Mouse (Mus musculus) intestine, postnatal 0 days (tissue): ENCODE data around the gene Ctnna2. TPM values are rescaled to one million over a fixed set of nuclear protein-coding genes. Genes with fewer than 3 reads are reported as not detected.

Experiments
- ATAC-seq: fragments of 200-750 bp; cut with Nextera tagmentation; 2 replicates; pipeline ENCODE4 v1.8.0; 2017; ENCODE audit warnings: mild to moderate bottlenecking, moderate TSS enrichment, moderate library complexity
- H3K27ac ChIP-seq: fragments of 300-500 bp; sonication (generic); 2 replicates; pipeline ENCODE4 v1.5.1; 2014; ENCODE audit warnings: mild to moderate bottlenecking, low read depth, low read length, moderate library complexity
- H3K27me3 ChIP-seq: fragments of 300-500 bp; sonication (generic); replicated peaks from 2 replicates; pipeline ENCODE4 v1.6.1; 2014; ENCODE audit warnings: low read length, mixed read lengths; ENCODE audit not compliant: control insufficient read depth, insufficient read depth
- H3K36me3 ChIP-seq: fragments of 300-500 bp; sonication (generic); 2 replicates; pipeline ENCODE4 v1.6.1; 2014; ENCODE audit warnings: mild to moderate bottlenecking, moderate library complexity; ENCODE audit not compliant: control insufficient read depth, insufficient read depth
- H3K4me1 ChIP-seq: fragments of 300-500 bp; sonication (generic); replicated peaks from 2 replicates; pipeline ENCODE4 v1.6.1; 2014; ENCODE audit warnings: antibody characterized with exemption, low read length, mixed read lengths; ENCODE audit not compliant: control insufficient read depth, insufficient read depth
- H3K4me2 ChIP-seq: fragments of 300-500 bp; sonication (generic); replicated peaks from 2 replicates; pipeline ENCODE4 v1.6.1; 2014; ENCODE audit warnings: low read depth, mild to moderate bottlenecking, moderate library complexity
- H3K4me3 ChIP-seq: fragments of 300-500 bp; sonication (generic); 2 replicates; pipeline ENCODE4 v1.5.1; 2014; ENCODE audit warnings: low read depth, low read length
- H3K9ac ChIP-seq: fragments of 300-500 bp; sonication (generic); 2 replicates; pipeline ENCODE4 v1.6.1; 2014; ENCODE audit warnings: mild to moderate bottlenecking, low read depth, low read length
- H3K9me3 ChIP-seq: fragments of 300-500 bp; sonication (generic); 2 replicates; pipeline ENCODE4 v1.6.1; 2016; ENCODE audit warnings: mixed run types; ENCODE audit not compliant: control insufficient read depth
- CTCF ChIP-seq: sonication (generic); IDR thresholded peaks from 2 replicates; pipeline ENCODE4 v1.5.1; 2016; ENCODE audit warnings: low read depth, mild to moderate bottlenecking, control low read depth, antibody characterized with exemption, moderate library complexity
- WGBS: fragments of 180-500 bp; shearing (Covaris S2); extraction: QIAGEN DNeasy Blood & Tissue Kit; methylation state at CpG from one replicate; pipeline ENCODE4 v1.1.7; 2014; 5-methylcytosine and 5-hydroxymethylcytosine counted together
- polyA plus RNA-seq: library from polyadenylated mRNA; unstranded; fragments of >200 nt; fragmentation: Nextera tagmentation; extraction: Ambion mirVana; gene quantifications from 2 replicates; pipeline ENCODE4 v1.2.1, GENCODE M21; 2015

Ctnna2 gene
- polyA plus RNA-seq, 1 experiment from 2014 or later = 2.3 TPM

DNA sequence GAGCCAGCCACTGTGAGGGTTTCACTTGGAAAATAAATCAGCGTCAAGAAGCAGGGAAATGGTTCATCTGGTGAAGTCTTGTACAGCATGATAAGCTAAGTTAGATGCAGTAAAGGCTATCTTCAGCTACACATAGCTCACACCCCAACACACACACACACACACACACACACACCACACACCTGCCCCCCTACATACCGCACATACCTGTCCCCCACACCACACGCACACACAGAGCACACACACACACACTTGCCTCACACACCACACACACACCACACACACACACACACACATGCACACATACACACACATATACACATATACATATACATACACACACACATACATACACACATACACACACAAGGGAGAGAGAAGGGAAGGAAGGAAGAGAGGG is 142.0 kb downstream of the Ctnna2 start:
- Histone ChIP-seq H3K36me3 (no peaks in the 10 kb centered on the region), H3K4me2 (no peak overlapping the region), H3K27me3 (no peaks in the 10 kb centered on the region), H3K9ac (no peak overlapping the region), H3K9me3 (no peaks in the 10 kb centered on the region), H3K4me1 (no peaks in the 10 kb centered on the region), H3K27ac (no peak overlapping the region), H3K4me3 (no peak overlapping the region)
- ATAC-seq = no peak
- no peak for TF ChIP-seq CTCF
- 86% methylated on average over 3 of the region's 3 CpGs for WGBS

DNA sequence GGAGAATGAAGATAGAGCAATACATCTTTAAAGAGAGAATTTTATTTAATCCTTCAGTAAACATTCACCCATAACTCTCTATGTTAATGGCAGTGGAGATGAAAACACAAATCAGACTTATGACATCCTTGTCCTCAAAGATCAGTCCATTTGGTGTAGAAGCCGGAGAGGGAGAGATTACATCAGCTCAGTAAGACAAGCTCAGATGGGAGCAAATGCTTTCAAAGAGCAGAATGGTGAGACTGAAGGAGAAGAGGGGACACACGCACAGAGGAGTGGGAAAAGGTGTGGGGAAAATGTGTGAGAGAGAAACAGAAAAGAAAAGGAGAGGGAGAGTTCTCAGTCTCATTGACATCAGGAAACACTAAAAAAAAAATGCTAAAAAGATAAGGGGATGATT is 144.8 kb downstream of the Ctnna2 start:
- no peak overlapping the region for H3K27ac ChIP-seq
- H3K9ac ChIP-seq = no peak overlapping the region
- no peak for TF ChIP-seq CTCF
- H3K36me3 ChIP-seq = no peaks in the 10 kb centered on the region
- H3K4me2 ChIP-seq = no peak overlapping the region
- no peak for ATAC-seq
- no peaks in the 10 kb centered on the region for H3K9me3 ChIP-seq
- no peaks in the 10 kb centered on the region for H3K4me1 ChIP-seq
- H3K4me3 ChIP-seq = no peak overlapping the region
- WGBS = 57% methylated on average over 2 of the region's 2 CpGs
- no peaks in the 10 kb centered on the region for H3K27me3 ChIP-seq

DNA sequence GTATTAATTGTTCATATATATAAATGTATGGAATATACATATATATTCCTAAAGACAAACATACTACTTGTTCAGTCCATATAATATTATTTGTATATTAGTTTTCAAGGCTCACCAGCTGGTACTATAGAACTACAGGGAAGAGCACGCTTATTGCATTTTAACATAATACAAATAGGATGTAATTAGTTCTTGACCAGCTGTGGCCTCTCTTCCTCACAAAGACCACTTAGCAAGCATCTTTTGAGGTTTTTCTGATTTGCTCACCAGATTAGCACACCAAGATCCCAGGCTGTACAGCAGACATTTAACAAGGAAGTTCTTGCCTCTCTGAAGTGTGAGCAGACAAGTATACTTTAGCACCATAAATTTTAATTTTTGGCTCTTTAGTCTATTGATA is 152.0 kb downstream of the Ctnna2 start:
- Histone ChIP-seq H3K4me1 (no peaks in the 10 kb centered on the region), H3K36me3 (no peaks in the 10 kb centered on the region), H3K9me3 (no peaks in the 10 kb centered on the region), H3K4me3 (no peak overlapping the region), H3K4me2 (no peak overlapping the region), H3K9ac (no peak overlapping the region), H3K27me3 (no peaks in the 10 kb centered on the region), H3K27ac (no peak overlapping the region)
- 72% methylated on average over 1 of the region's 1 CpGs for WGBS
- ATAC-seq = no peak
- TF ChIP-seq CTCF = no peak

DNA sequence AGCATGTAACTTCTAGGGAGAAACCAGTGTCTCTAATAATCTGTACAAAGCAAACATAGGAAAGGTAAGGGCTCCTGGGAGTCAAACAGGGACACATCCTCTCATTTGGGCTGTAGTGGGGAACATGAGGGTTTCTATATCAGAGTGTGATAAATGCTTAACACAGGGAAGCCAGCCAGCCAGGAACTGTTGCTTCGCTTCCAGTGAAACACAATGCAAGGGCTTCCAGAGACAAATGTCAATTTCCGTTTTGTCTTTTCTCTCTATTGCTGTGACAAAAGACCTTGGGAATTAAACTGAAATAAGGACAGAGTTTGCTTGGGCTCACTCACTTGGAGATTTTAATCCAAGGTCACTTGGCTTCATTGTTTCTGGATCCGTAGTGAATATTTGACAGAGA is 162.4 kb downstream of the Ctnna2 start:
- WGBS = 69% methylated on average over 3 of the region's 3 CpGs
- no peak for ATAC-seq
- TF ChIP-seq CTCF = no peak

DNA sequence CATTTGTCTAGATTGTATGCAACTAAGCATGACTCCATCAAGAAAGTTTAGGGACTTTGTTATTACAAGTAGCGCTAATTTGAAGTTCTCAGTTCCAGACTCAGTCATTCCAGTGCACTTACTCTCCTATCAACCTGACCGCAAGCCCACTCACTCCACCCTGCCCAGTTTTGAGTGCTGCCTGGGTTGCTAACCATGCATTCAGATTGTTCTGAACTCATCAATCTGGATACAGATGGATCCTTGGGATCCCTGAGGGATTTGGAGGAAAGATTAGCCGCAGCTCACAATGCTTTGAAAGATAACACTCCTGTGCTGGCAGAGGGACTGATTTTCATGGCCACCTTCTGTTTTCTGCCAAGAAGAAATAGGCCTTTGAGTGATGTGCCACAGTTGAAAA is 168.5 kb downstream of the Ctnna2 start:
- 90% methylated on average over 3 of the region's 3 CpGs for WGBS
- no peak for TF ChIP-seq CTCF
- Histone ChIP-seq H3K4me1 (no peaks in the 10 kb centered on the region), H3K27ac (no peak overlapping the region), H3K4me3 (no peak overlapping the region), H3K36me3 (no peaks in the 10 kb centered on the region), H3K9ac (no peak overlapping the region), H3K27me3 (no peaks in the 10 kb centered on the region), H3K9me3 (no peaks in the 10 kb centered on the region), H3K4me2 (no peak overlapping the region)
- no peak for ATAC-seq

More for the DNA sequence above, 162.4 kb downstream of the Ctnna2 start:
- Histone ChIP-seq H3K36me3 (no peaks in the 10 kb centered on the region), H3K9me3 (no peaks in the 10 kb centered on the region), H3K4me2 (no peak overlapping the region), H3K27ac (no peak overlapping the region), H3K4me1 (no peaks in the 10 kb centered on the region), H3K9ac (no peak overlapping the region), H3K4me3 (no peak overlapping the region), H3K27me3 (no peaks in the 10 kb centered on the region)

DNA sequence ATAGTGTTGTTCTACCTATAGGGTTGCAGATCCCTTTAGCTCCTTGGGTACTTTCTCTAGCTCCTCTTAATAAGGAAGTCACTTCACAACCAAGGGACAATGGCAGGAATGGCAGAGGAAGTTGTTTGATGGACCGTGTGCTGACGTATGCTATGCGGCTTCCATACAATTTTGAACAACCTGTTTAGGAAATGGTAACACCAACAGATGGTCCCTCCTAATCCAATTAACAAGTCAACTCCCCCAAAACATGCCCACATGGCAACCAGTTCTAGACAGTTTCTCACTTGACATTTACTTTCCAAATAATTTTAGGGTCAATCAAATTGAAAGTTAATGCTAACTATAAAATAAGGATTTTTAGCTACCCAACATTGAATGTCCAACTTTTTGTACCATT is 176.9 kb downstream of the Ctnna2 start:
- Histone ChIP-seq H3K4me3 (no peak overlapping the region), H3K27ac (no peak overlapping the region), H3K9ac (no peak overlapping the region), H3K4me2 (no peak overlapping the region), H3K4me1 (no peaks in the 10 kb centered on the region), H3K36me3 (no peaks in the 10 kb centered on the region), H3K27me3 (no peaks in the 10 kb centered on the region), H3K9me3 (no peaks in the 10 kb centered on the region)
- no peak for TF ChIP-seq CTCF
- 90% methylated on average over 3 of the region's 3 CpGs for WGBS
- no peak for ATAC-seq

DNA sequence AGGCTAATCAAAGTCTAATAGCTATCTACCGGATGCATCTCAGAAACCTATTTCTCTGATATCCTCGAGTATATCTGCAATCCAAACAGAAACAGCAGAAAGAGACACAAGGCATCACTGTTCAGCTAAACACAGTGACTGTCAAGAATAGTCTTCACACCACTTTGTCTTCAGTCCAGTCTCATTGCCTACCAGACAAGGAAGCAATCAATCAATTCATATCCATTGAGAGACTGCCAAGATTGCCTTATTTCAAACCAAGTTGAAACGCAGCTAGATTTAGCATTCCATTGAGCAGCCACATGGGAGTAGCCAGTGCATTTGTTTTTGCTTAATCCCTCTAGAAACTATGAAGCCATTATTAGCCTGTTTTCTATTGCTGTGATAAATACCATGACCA is 196.2 kb downstream of the Ctnna2 start:
- Histone ChIP-seq H3K9me3 (no peaks in the 10 kb centered on the region), H3K27ac (no peak overlapping the region), H3K4me2 (no peak overlapping the region), H3K9ac (no peak overlapping the region), H3K36me3 (no peaks in the 10 kb centered on the region), H3K27me3 (no peaks in the 10 kb centered on the region), H3K4me3 (no peak overlapping the region), H3K4me1 (no peaks in the 10 kb centered on the region)
- 68% methylated on average over 3 of the region's 3 CpGs for WGBS
- ATAC-seq = no peak
- TF ChIP-seq CTCF = no peak
